Mouse (Mus musculus): ENCODE data around the gene Lrrc73.

GRCm38 (mm10) chr17:46266986-46267385 lies 13.7 kb downstream of the Lrrc73 start:
- no peak for TF ChIP-seq CTCF (IDR thresholded peaks at IDR 0.05)
- TF ChIP-seq EP300 (IDR thresholded peaks at IDR 0.05) = no peak

All from lung, postnatal 0 days (tissue).